Mouse (Mus musculus): ENCODE measurements around the gene Dscam.

- TF ChIP-seq POLR2A (IDR thresholded peaks at IDR 0.05; ENCODE audit: insufficient read depth, low read length): no peak
- TF ChIP-seq CTCF (IDR thresholded peaks at IDR 0.05; ENCODE audit: low read depth, low read length): no peak
- TF ChIP-seq EP300 (IDR thresholded peaks at IDR 0.05; ENCODE audit: insufficient read depth, low read depth, low read length): no peak
These were observed 379.2 kb downstream of the Dscam start for GRCm38 (mm10) chr16:96791307-96791706.
